Mouse (Mus musculus): Measurements from ENCODE around the gene Serpinb9b.

GRCm38 (mm10) chr13:33028550-33028949 is 1.3 kb downstream of the Serpinb9b start:
- no peak for TF ChIP-seq CTCF (IDR thresholded peaks at IDR 0.05; ENCODE audit: low read depth)
- TF ChIP-seq EP300 (optimal IDR thresholded peaks at IDR 0.05) = no peak

Data from stomach, postnatal 0 days (tissue).